Comparison of ENCODE assay signal across 10 mouse cellular contexts in the genomic region with DNA sequence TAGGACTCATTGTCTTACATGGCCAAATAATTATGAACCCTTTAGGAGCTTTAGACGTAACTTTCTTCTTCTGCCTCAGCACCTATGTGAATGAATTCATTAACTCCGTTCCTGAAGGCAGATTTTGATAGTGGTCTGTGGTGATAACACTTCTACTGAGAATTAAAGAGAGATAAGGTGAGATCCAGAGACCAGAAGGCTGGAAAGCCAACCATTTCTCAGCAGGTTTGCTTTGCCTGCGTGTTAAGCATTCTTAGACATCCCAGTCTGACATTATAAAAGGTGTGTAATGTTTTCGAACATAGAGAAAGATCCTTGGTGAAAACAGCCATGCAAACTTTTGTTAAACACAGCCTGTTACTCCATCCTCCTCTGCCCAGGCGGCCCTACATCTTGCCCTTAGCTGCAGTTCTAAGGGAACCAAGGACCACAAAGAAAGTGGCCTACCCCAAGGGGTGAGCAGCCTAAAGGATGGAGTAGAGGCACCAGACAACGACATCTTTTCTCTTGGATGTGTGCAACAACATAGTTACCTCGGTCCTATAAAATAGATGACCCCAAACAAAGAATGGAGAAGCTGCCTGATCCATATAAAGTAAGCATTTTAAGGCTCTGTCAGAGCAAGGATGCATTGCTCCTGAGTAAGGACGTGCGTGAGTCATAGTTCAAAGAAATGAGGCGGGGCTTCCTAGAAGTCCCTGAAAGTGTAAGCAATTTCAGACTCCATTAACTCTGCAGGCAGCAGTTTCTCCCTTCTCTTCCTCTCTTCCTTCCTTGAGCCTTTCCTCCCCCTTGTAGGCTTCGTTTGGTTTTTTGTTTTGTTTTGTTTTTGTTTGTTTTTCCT. TPM values are rescaled to one million over a fixed set of nuclear protein-coding genes. Genes with fewer than 3 reads are reported as not detected.
A peak's percentile ranks its signal among the peaks of the same experiment; 100 is the strongest.
DNase-seq lines count a peak whose midpoint lies in the region; ATAC-seq and TF ChIP-seq lines count a peak whose summit lies in the region.
"Had no signal": no experiment of that assay in that cellular context is flagged by ENCODE, and none has a peak within 500 bp of the region (broad histone marks: within the 10 kb centered on the region; RNA-seq: fewer than 3 reads in every experiment).

No protein-coding gene starts in this region.

- H3K9me3 ChIP-seq in intestine, embryonic 16.5 days (ENCODE audit: control insufficient read depth, low read length) = no peaks in the 10 kb centered on the region
- H3K9me3 ChIP-seq in midbrain, postnatal 0 days (ENCODE audit: low read length) = no peaks in the 10 kb centered on the region
- H3K9me3 ChIP-seq: forebrain, embryonic 13.5 days had no signal

- peaks cover 3% of the 10 kb centered on the region; the same call in 1 of the 2 replicates for H3K4me1 ChIP-seq in intestine, embryonic 16.5 days (ENCODE audit: control insufficient read depth, insufficient read depth, low read length)
- no peaks in the 10 kb centered on the region for H3K4me1 ChIP-seq in midbrain, postnatal 0 days (ENCODE audit: insufficient read depth, low read length)

- TF ChIP-seq CTCF in midbrain, postnatal 0 days (IDR thresholded peaks at IDR 0.05) = no peak

- peak; percentile 11 to 24 for DNase-seq in lung, adult 18-20 months
- no peak for DNase-seq in lung, postnatal 10 days
- peak; percentile 66 for DNase-seq in adrenal gland, adult 2 months
- DNase-seq in midbrain, postnatal 0 days (ENCODE audit: low spot score) = no peak
- no peak for DNase-seq in left cerebral cortex, adult 8-10 months (ENCODE audit: low spot score in 2 of 2)
- no peak for DNase-seq in heart, postnatal 25 days (ENCODE audit: low spot score)
- DNase-seq: heart, adult 18-20 months; kidney, adult 18-20 months had no signal

- H3K36me3 ChIP-seq in intestine, embryonic 16.5 days (ENCODE audit: control insufficient read depth, insufficient read depth, low read length) = no peaks in the 10 kb centered on the region
- no peaks in the 10 kb centered on the region for H3K36me3 ChIP-seq in midbrain, postnatal 0 days (ENCODE audit: insufficient read depth, low read length)

- no peak overlapping the region for H3K4me2 ChIP-seq in intestine, embryonic 16.5 days (ENCODE audit: low read depth, low read length)
- no peak overlapping the region for H3K4me2 ChIP-seq in midbrain, postnatal 0 days (ENCODE audit: low read depth, low read length, poor library complexity, severe bottlenecking)
- H3K4me2 ChIP-seq: forebrain, embryonic 13.5 days had no signal

- H3K4me3 ChIP-seq in intestine, embryonic 16.5 days (ENCODE audit: low read length) = no peak overlapping the region
- no peak overlapping the region for H3K4me3 ChIP-seq in midbrain, postnatal 0 days (ENCODE audit: low read depth, low read length)
- H3K4me3 ChIP-seq: forebrain, embryonic 13.5 days had no signal

- no peak overlapping the region for H3K9ac ChIP-seq in intestine, embryonic 16.5 days (ENCODE audit: low read depth, low read length)
- H3K9ac ChIP-seq in midbrain, postnatal 0 days (replicated peaks; ENCODE audit: low read length, poor library complexity, severe bottlenecking) = no peak overlapping the region
- H3K9ac ChIP-seq: forebrain, embryonic 13.5 days had no signal

- intact Hi-C loops in heart, postnatal 25 days (cut with DNase I) = no loop called here

- 61% methylated on average over 11 of the region's 11 CpGs for WGBS in intestine, embryonic 16.5 days
- 62% methylated on average over 11 of the region's 11 CpGs for WGBS in midbrain, postnatal 0 days

- 0 out of 2 replicates have a peak, but pooled peaks have one; percentile 28 for ATAC-seq in intestine, embryonic 16.5 days
- no peak for ATAC-seq in midbrain, postnatal 0 days (ENCODE audit: low FRiP score)
- ATAC-seq: forebrain, embryonic 13.5 days had no signal

- no peaks in the 10 kb centered on the region for H3K27me3 ChIP-seq in intestine, embryonic 16.5 days (replicated peaks; ENCODE audit: control insufficient read depth, insufficient read depth, low read length)
- no peaks in the 10 kb centered on the region for H3K27me3 ChIP-seq in midbrain, postnatal 0 days (ENCODE audit: insufficient read depth, low read length)
- H3K27me3 ChIP-seq: forebrain, embryonic 13.5 days had no signal

- no peak overlapping the region for H3K27ac ChIP-seq in intestine, embryonic 16.5 days (ENCODE audit: low read length)
- 0 out of 2 replicates have a peak overlapping the region, but pooled peaks have one; percentile 18 for H3K27ac ChIP-seq in midbrain, postnatal 0 days (ENCODE audit: low read depth, low read length)
- H3K27ac ChIP-seq: forebrain, embryonic 13.5 days had no signal

RNA-seq across cellular contexts. Expression of gene Xpr1, which starts 55.1 kb away (rescaled TPM):
- 10 to 100 TPM; 36.4 to 46.6 TPM for total RNA-seq in adrenal gland, adult 2 months (2021)
- 5.1 and 7.5 TPM in 2 replicates for polyA plus RNA-seq in adrenal gland, adult 2 months (2012; rRNA removed)
- polyA plus RNA-seq in intestine, embryonic 16.5 days (2015; fragmentation: Nextera tagmentation; extraction: Ambion mirVana) = 6.7 TPM in 2 replicates
- 177 and 218 TPM in 2 replicates for total RNA-seq in midbrain, postnatal 0 days (2014; rRNA removed)
- polyA plus RNA-seq in midbrain, postnatal 0 days (2015; fragmentation: Nextera tagmentation; extraction: Ambion mirVana) = 29.5 and 38.3 TPM in 2 replicates
- total RNA-seq in left cerebral cortex, adult 8-10 months (2022) = 10 to 100 TPM; 86.6 to 97.3 (median 93.7) TPM
- 10 to 100 TPM; 29.3 to 32.1 TPM for total RNA-seq in heart, postnatal 25 days (2021)

Comparison
In these comparisons a context has a peak if more than half of its experiments do, and no peak if none do; other contexts are left out.
1. DNase-seq: peak in lung, adult 18-20 months (2 of 2) and adrenal gland, adult 2 months (single experiment); none in lung, postnatal 10 days (single experiment), midbrain, postnatal 0 days (single experiment), left cerebral cortex, adult 8-10 months (0 of 2) and heart, postnatal 25 days (single experiment).